Mouse (Mus musculus) limb, embryonic 10.5 days (tissue): ENCODE measurements around the gene Pgls. TPM values are rescaled to one million over a fixed set of nuclear protein-coding genes. Genes with fewer than 3 reads are reported as not detected.

Experiments used
- DNase-seq: peaks from one replicate; pipeline ENCODE4 v3.0.0-alpha.2; 2017; ENCODE audit warnings: low spot score
- H3K27ac ChIP-seq: fragments of 300-500 bp; sonication (generic); 2 replicates; pipeline ENCODE4 v1.5.1; 2016; ENCODE audit warnings: mild to moderate bottlenecking
- H3K27me3 ChIP-seq: fragments of 300-500 bp; sonication (generic); 2 replicates; pipeline ENCODE4 v1.6.1; 2016; ENCODE audit warnings: low read depth, mild to moderate bottlenecking; ENCODE audit not compliant: poor library complexity, severe bottlenecking
- H3K36me3 ChIP-seq: fragments of 300-500 bp; sonication (generic); 2 replicates; pipeline ENCODE4 v1.6.1; 2016; ENCODE audit warnings: mild to moderate bottlenecking, moderate library complexity
- H3K4me1 ChIP-seq: fragments of 300-500 bp; sonication (generic); 2 replicates; pipeline ENCODE4 v1.6.1; 2016
- H3K4me3 ChIP-seq: fragments of 300-500 bp; sonication (generic); 2 replicates; pipeline ENCODE4 v1.5.1; 2016; ENCODE audit warnings: mild to moderate bottlenecking, moderate library complexity
- H3K9me3 ChIP-seq: fragments of 300-500 bp; sonication (generic); replicated peaks from 2 replicates; pipeline ENCODE4 v1.6.1; 2016; ENCODE audit warnings: mild to moderate bottlenecking
- WGBS: fragments of 180-500 bp; shearing (Covaris S2); methylation state at CpG from one replicate; pipeline ENCODE4 v1.1.7; 2016; 5-methylcytosine and 5-hydroxymethylcytosine counted together
- microRNA-seq: library from miRNA; unstranded; fragments of <30 nt; microRNA quantifications from one replicate; pipeline ENCODE4, GENCODE M21; 2017
- polyA plus RNA-seq: library from polyadenylated mRNA; unstranded; fragments of >200 nt; fragmentation: Nextera tagmentation; extraction: Ambion mirVana; gene quantifications from 2 replicates; pipeline ENCODE4 v1.2.1, GENCODE M21; 2016

Pgls gene
- polyA plus RNA-seq, 1 experiment from 2014 or later, result 241 TPM

- H3K27me3 ChIP-seq, result peaks cover 64% of the 10 kb centered on the region
- no peak for DNase-seq
- peaks cover 6% of the 10 kb centered on the region for H3K9me3 ChIP-seq
- 74% methylated on average over 8 of the region's 8 CpGs for WGBS
- peaks cover 15% of the 10 kb centered on the region for H3K4me1 ChIP-seq
- no peak overlapping the region for H3K4me3 ChIP-seq
- no peak overlapping the region for H3K27ac ChIP-seq
- H3K36me3 ChIP-seq, result no peaks in the 10 kb centered on the region
Measured at GRCm38 (mm10) chr8:71637149-71638095, 45.4 kb downstream of the Pgls start.

- 74% methylated on average over 6 of the region's 6 CpGs for WGBS
- H3K27me3 ChIP-seq, result peaks cover 55% of the 10 kb centered on the region
Measured at GRCm38 (mm10) chr8:71638321-71638720, 46.3 kb downstream of the Pgls start.

GRCm38 (mm10) chr8:71639318-71639717 lies 47.3 kb downstream of the Pgls start:
- H3K4me3 ChIP-seq, result no peak overlapping the region
- H3K36me3 ChIP-seq, result no peaks in the 10 kb centered on the region
- no peak for DNase-seq
- no peaks in the 10 kb centered on the region for H3K9me3 ChIP-seq
- no peak overlapping the region for H3K27ac ChIP-seq
- WGBS, result 89% methylated on average over 4 of the region's 4 CpGs
- peaks cover 4% of the 10 kb centered on the region for H3K4me1 ChIP-seq
- H3K27me3 ChIP-seq, result peaks cover 45% of the 10 kb centered on the region

More at GRCm38 (mm10) chr8:71638321-71638720, 46.3 kb downstream of the Pgls start:
- H3K9me3 ChIP-seq, result no peaks in the 10 kb centered on the region
- no peak overlapping the region for H3K27ac ChIP-seq
- no peaks in the 10 kb centered on the region for H3K36me3 ChIP-seq
- no peak for DNase-seq
- H3K4me3 ChIP-seq, result no peak overlapping the region
- peaks cover 12% of the 10 kb centered on the region for H3K4me1 ChIP-seq

- Histone ChIP-seq H3K4me3 (no peak overlapping the region), H3K4me1 (no peaks in the 10 kb centered on the region), H3K27me3 (peaks cover 3% of the 10 kb centered on the region; the same call in 1 of the 2 replicates), H3K36me3 (no peaks in the 10 kb centered on the region), H3K9me3 (no peaks in the 10 kb centered on the region), H3K27ac (no peak overlapping the region)
- 85% methylated on average over 9 of the region's 9 CpGs for WGBS
- DNase-seq, result no peak
Measured at GRCm38 (mm10) chr8:71645510-71645909, 53.5 kb downstream of the Pgls start.

Small RNA genes within 50 kb of the gene (microRNA-seq; reads per million reads assigned to microRNA genes)
- not detected for gene Mir6769b

Other genes starting within 250 kb of the Pgls start
- gene Use1, start 225.3 kb upstream of the Pgls start, polyA plus RNA-seq, result 92.4 and 95.0 TPM in 2 replicates
- 4.3 and 5.4 TPM in 2 replicates for gene Ocel1, start 220.9 kb upstream of the Pgls start, polyA plus RNA-seq
- 77.4 and 87.2 TPM in 2 replicates for gene Nr2f6, start 210.2 kb upstream of the Pgls start, polyA plus RNA-seq
- gene Ushbp1, start 196.4 kb upstream of the Pgls start, polyA plus RNA-seq, result 6.6 and 6.9 TPM in 2 replicates
- gene Babam1, start 195.3 kb upstream of the Pgls start, polyA plus RNA-seq, result 123 and 131 TPM in 2 replicates
- gene Ankle1, start 186.2 kb upstream of the Pgls start, polyA plus RNA-seq, result 34.2 and 38.4 TPM in 2 replicates
- gene Abhd8, start 128.5 kb upstream of the Pgls start, polyA plus RNA-seq, result 61.5 and 75.1 TPM in 2 replicates
- 231 and 263 TPM in 2 replicates for gene Mrpl34, start 127.2 kb upstream of the Pgls start, polyA plus RNA-seq
- gene Dda1, start 123.0 kb upstream of the Pgls start, polyA plus RNA-seq, result 130 and 138 TPM in 2 replicates
- gene Ano8, start 106.2 kb upstream of the Pgls start, polyA plus RNA-seq, result 2.7 and 3.5 TPM in 2 replicates
- gene Gtpbp3, start 104.1 kb upstream of the Pgls start, polyA plus RNA-seq, result 26.8 and 28.2 TPM in 2 replicates
- 74.6 and 77.7 TPM in 2 replicates for gene Plvap, start 80.4 kb upstream of the Pgls start, polyA plus RNA-seq
- gene Ccdc194, start 66.5 kb upstream of the Pgls start, polyA plus RNA-seq, result 0.65 and 0.78 TPM in 2 replicates
- 5.6 TPM in 2 replicates for gene Bst2, start 54.7 kb upstream of the Pgls start, polyA plus RNA-seq
- gene Mvb12a, start 49.3 kb upstream of the Pgls start, polyA plus RNA-seq, result 76.2 and 77.5 TPM in 2 replicates
- gene Tmem221, start 33.3 kb upstream of the Pgls start, polyA plus RNA-seq, result 0.29 and 0.45 TPM in 2 replicates
- gene Nxnl1, start 25.6 kb upstream of the Pgls start, polyA plus RNA-seq, result not detected in 2 replicates
- gene Slc27a1, start 23.3 kb upstream of the Pgls start, polyA plus RNA-seq, result 21.3 and 28.8 TPM in 2 replicates
- gene Fam129c, start 5.5 kb downstream of the Pgls start, polyA plus RNA-seq, result 2.8 and 4.0 TPM in 2 replicates
- gene Colgalt1, start 18.8 kb downstream of the Pgls start, polyA plus RNA-seq, result 49.0 and 53.6 TPM in 2 replicates
- gene Unc13a, start 79.6 kb downstream of the Pgls start, polyA plus RNA-seq, result 0.40 and 0.51 TPM in 2 replicates
- 3.7 and 4.6 TPM in 2 replicates for gene Jak3, start 84.1 kb downstream of the Pgls start, polyA plus RNA-seq
- 0.53 and 0.76 TPM in 2 replicates for gene Insl3, start 97.0 kb downstream of the Pgls start, polyA plus RNA-seq
- 0.67 and 1.2 TPM in 2 replicates for gene B3gnt3, start 109.6 kb downstream of the Pgls start, polyA plus RNA-seq
- gene Fcho1, start 133.5 kb downstream of the Pgls start, polyA plus RNA-seq, result 2.2 and 4.3 TPM in 2 replicates